Mouse (Mus musculus) MEL (cell line): ENCODE results near the gene Ogfr. TPM values are rescaled to one million over a fixed set of nuclear protein-coding genes. Genes with fewer than 3 reads are reported as not detected.
A peak's percentile ranks its signal among the peaks of the same experiment; 100 is the strongest.

Experiments used
- DNase-seq: peaks from one replicate; pipeline ENCODE4 v3.0.0; 2011; ENCODE audit warnings: low read depth, low spot score
- H3K27ac ChIP-seq: 2 replicates; pipeline ENCODE4 v1.5.1; 2012; ENCODE audit warnings: low read depth, mild to moderate bottlenecking, control low read depth, low read length, moderate library complexity; ENCODE audit not compliant: control insufficient read depth
- H3K27me3 ChIP-seq, 2 experiments: fragments of 150-350 bp in 1 of 2; sonication (generic) in 1 of 2; 2 replicates each; pipeline ENCODE4 v1.6.1; 2012; ENCODE audit warnings: low read length in 2 of 2, mild to moderate bottlenecking in 2 of 2, improper control_type of control experiment in 1 of 2, moderate library complexity in 1 of 2; ENCODE audit not compliant: insufficient read depth in 2 of 2, control insufficient read depth in 1 of 2
- H3K36me3 ChIP-seq, 2 experiments: 2 replicates each; pipeline ENCODE4 v1.6.1; 2012 to 2014; ENCODE audit warnings: low read length in 2 of 2, improper control_type of control experiment in 1 of 2, inconsistent platforms in 1 of 2, mild to moderate bottlenecking in 1 of 2; ENCODE audit not compliant: insufficient read depth in 2 of 2, control insufficient read depth in 1 of 2
- H3K4me1 ChIP-seq, 2 experiments: fragments of 150-350 bp in 1 of 2; sonication (generic) in 1 of 2; 2 replicates each; pipeline ENCODE4 v1.6.1; 2012; ENCODE audit warnings: low read length in 2 of 2, improper control_type of control experiment in 1 of 2, mild to moderate bottlenecking in 1 of 2; ENCODE audit not compliant: insufficient read depth in 2 of 2, control insufficient read depth in 1 of 2
- H3K4me3 ChIP-seq, 2 experiments: fragments of 150-350 bp in 1 of 2; sonication (generic) in 1 of 2; 2 replicates each; pipeline ENCODE4 v1.5.1; 2012; ENCODE audit warnings: low read depth in 2 of 2, low read length in 2 of 2, mild to moderate bottlenecking in 2 of 2, moderate library complexity in 2 of 2, control low read depth in 1 of 2, improper control_type of control experiment in 1 of 2; ENCODE audit not compliant: control insufficient read depth in 1 of 2, insufficient read depth in 1 of 2
- H3K79me2 ChIP-seq: 2 replicates; pipeline ENCODE4 v1.6.1; 2012; ENCODE audit warnings: mild to moderate bottlenecking, low read length, moderate library complexity; ENCODE audit not compliant: control insufficient read depth, poor library complexity, insufficient read depth
- H3K9ac ChIP-seq: 2 replicates; pipeline ENCODE4 v1.6.1; 2012; ENCODE audit warnings: low read depth, mild to moderate bottlenecking, control low read depth, low read length, moderate library complexity; ENCODE audit not compliant: control insufficient read depth, poor library complexity, severe bottlenecking
- H3K9me3 ChIP-seq: fragments of 150-350 bp; sonication (generic); replicated peaks from 2 replicates; pipeline ENCODE4 v1.6.1; 2012; ENCODE audit warnings: mild to moderate bottlenecking, low read length, improper control_type of control experiment, moderate library complexity; ENCODE audit not compliant: insufficient read depth
- BHLHE40 ChIP-seq: IDR thresholded peaks from 2 replicates; pipeline ENCODE4 v1.6.1; 2012; ENCODE audit warnings: low read depth, mild to moderate bottlenecking, inconsistent platforms, low read length, improper control_type of control experiment, borderline replicate concordance
- CTCF ChIP-seq, 3 experiments: IDR thresholded peaks in 2 of 3; conservative IDR thresholded peaks in 1 of 3; 2 replicates each; pipeline ENCODE4 v1.5.1; 2011 to 2012; ENCODE audit warnings: low read length in 3 of 3, low read depth in 2 of 3, mild to moderate bottlenecking in 2 of 3, improper control_type of control experiment in 1 of 3, inconsistent platforms in 1 of 3, mixed read lengths in 1 of 3, moderate library complexity in 1 of 3; ENCODE audit not compliant: control insufficient read depth in 1 of 3, insufficient read depth in 1 of 3, poor library complexity in 1 of 3, severe bottlenecking in 1 of 3
- E2F4 ChIP-seq: IDR thresholded peaks from 2 replicates; pipeline ENCODE4 v1.6.1; 2011; ENCODE audit warnings: low read depth, low read length, improper control_type of control experiment, borderline replicate concordance
- ELF1 ChIP-seq: IDR thresholded peaks from 2 replicates; pipeline ENCODE4 v1.6.1; 2014; ENCODE audit warnings: low read depth, mild to moderate bottlenecking, inconsistent platforms, low read length, improper control_type of control experiment, moderate library complexity
- GATA1 ChIP-seq: IDR thresholded peaks from 2 replicates; pipeline ENCODE4 v1.6.1; 2011; ENCODE audit warnings: low read depth, low read length, improper control_type of control experiment
- JUND ChIP-seq: IDR thresholded peaks from 2 replicates; pipeline ENCODE4 v1.6.1; 2011; ENCODE audit warnings: low read depth, mild to moderate bottlenecking, improper control_type of control experiment, low read length
- KAT2A ChIP-seq: conservative IDR thresholded peaks from 2 replicates; pipeline ENCODE4 v1.6.1; 2012; ENCODE audit warnings: low read depth, low read length, improper control_type of control experiment, inconsistent platforms
- MYC ChIP-seq: IDR thresholded peaks from 2 replicates; pipeline ENCODE4 v1.6.1; 2011; ENCODE audit warnings: low read depth, mild to moderate bottlenecking, low read length, improper control_type of control experiment, moderate library complexity
- NRF1 ChIP-seq: IDR thresholded peaks from 2 replicates; pipeline ENCODE4 v1.6.1; 2014; ENCODE audit warnings: low read depth, mild to moderate bottlenecking, inconsistent platforms, low read length, improper control_type of control experiment, moderate library complexity; ENCODE audit not compliant: poor library complexity, insufficient read depth, severe bottlenecking
- RCOR1 ChIP-seq: IDR thresholded peaks from 2 replicates; pipeline ENCODE4 v1.6.1; 2012; ENCODE audit warnings: low read depth, mild to moderate bottlenecking, inconsistent platforms, low read length, improper control_type of control experiment
- SMC3 ChIP-seq: IDR thresholded peaks from 2 replicates; pipeline ENCODE4 v1.6.1; 2011; ENCODE audit warnings: low read depth, low read length, improper control_type of control experiment
- TAL1 ChIP-seq: IDR thresholded peaks from 2 replicates; pipeline ENCODE4 v1.6.1; 2012; ENCODE audit warnings: mild to moderate bottlenecking, inconsistent platforms, low read length, moderate library complexity, mixed read lengths
- TCF12 ChIP-seq: IDR thresholded peaks from 2 replicates; pipeline ENCODE4 v1.6.1; 2014; ENCODE audit warnings: low read depth, mild to moderate bottlenecking, inconsistent platforms, low read length, improper control_type of control experiment, moderate library complexity
- USF1 ChIP-seq: IDR thresholded peaks from 2 replicates; pipeline ENCODE4 v1.6.1; 2014; ENCODE audit warnings: low read depth, mild to moderate bottlenecking, inconsistent platforms, low read length, improper control_type of control experiment, moderate library complexity
- ZKSCAN1 ChIP-seq: IDR thresholded peaks from 2 replicates; pipeline ENCODE4 v1.6.1; 2012; ENCODE audit warnings: low read depth, mild to moderate bottlenecking, inconsistent platforms, low read length, improper control_type of control experiment, moderate library complexity
- ZMIZ1 ChIP-seq: IDR thresholded peaks from 2 replicates; pipeline ENCODE4 v1.6.1; 2012; ENCODE audit warnings: low read depth, mild to moderate bottlenecking, inconsistent platforms, low read length, improper control_type of control experiment, moderate library complexity
- polyA plus RNA-seq, 2 experiments: library from polyadenylated mRNA; stranded (reverse) in 1 of 2; unstranded in 1 of 2; fragments of >175 nt in 1 of 2; fragments of >200 nt in 1 of 2; gene quantifications; 2 replicates each; pipeline versions ENCODE4 v1.2.1 to v1.2.4; 2012; ENCODE audit warnings: low replicate concordance in 2 of 2, low read depth in 1 of 2; ENCODE audit not compliant: insufficient read length in 2 of 2, insufficient read depth in 1 of 2, missing spikeins in 1 of 2
- total RNA-seq: library from RNA; depleted of rRNA; stranded (reverse); fragments of 300-350 nt; gene quantifications from 2 replicates; pipeline ENCODE4 v1.2.3, GENCODE M21; 2012

Ogfr gene
- total and polyA plus RNA-seq, 3 experiments, result 38.6 to 44.7 TPM; not detected in 1

DNA sequence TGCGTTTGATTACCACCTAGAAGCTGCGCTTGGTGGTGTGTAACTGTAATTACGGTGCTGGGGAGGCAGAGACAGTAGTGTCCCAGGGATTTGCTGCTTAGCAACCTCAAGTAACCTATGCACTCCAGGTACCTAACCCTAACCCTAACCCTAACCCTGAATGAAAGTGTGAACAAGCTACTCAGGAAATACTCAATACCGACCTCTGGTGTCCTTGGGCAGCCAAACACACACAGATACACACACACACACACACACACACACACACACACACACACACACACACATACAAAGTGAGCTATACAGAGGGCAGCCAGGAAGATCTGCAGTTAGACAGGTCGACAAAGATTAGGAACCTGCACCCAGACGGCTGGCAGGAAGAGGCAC lies 316 bp upstream of the Ogfr start:
- H3K36me3 ChIP-seq, result peaks cover 0 to 2% of the 10 kb centered on the region in 2 experiments; a peak in 2 of 4 replicates
- TF ChIP-seq CTCF (IDR thresholded peaks at IDR 0.05 in 2 of 3, conservative IDR thresholded peaks at IDR 0.05 in 1 of 3; ENCODE audit: control insufficient read depth in 1 of 3, insufficient read depth in 1 of 3, low read depth in 2 of 3, low read length in 3 of 3, poor library complexity in 1 of 3, severe bottlenecking in 1 of 3) (peak in 1 of 3 experiments; percentile 39; a peak in 2 of 6 replicates), ELF1 (no peak)

DNA sequence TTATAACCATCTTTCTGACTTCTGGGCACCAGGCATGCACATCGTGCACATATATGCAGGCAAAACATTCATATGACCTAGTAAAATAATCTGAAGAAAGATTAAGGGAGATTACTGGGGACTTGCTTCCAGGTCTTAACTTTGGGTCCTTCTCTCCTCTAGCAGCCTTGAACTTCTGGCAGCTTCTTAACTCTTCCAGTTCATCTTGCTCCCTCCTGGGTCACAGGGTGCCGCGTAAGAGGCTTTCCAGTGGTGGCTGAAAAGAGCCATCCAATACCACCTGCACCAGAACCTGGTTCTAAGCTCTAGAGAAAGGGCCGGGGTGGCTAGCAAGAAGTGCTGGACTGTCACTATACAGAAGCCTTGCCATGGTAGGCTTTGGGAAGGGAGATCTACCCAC lies 8.4 kb downstream of the Ogfr start, which contains the start of gene Col9a3:
Gene Col9a3, plus strand, starts transcription at position 301 of the 400 bp plus-strand sequence.
- Histone ChIP-seq H3K27ac (no peak within 1 kb of the TSS), H3K9ac (no peak within 1 kb of the TSS), H3K79me2 (no peaks in the 10 kb centered on the region), H3K4me3 (no peak within 1 kb of the TSS), H3K27me3 (no peaks in the 10 kb centered on the region), H3K9me3 (no peaks in the 10 kb centered on the region), H3K4me1 (no peaks in the 10 kb centered on the region), H3K36me3 (no peaks in the 10 kb centered on the region)
- no peak for DNase-seq
- TF ChIP-seq RCOR1 (no peak), ZMIZ1 (no peak), NRF1 (no peak), E2F4 (no peak), BHLHE40 (no peak), ZKSCAN1 (no peak), TCF12 (no peak), TAL1 (no peak), ELF1 (no peak), MYC (no peak), GATA1 (no peak), JUND (no peak), SMC3 (no peak), KAT2A (no peak), USF1 (no peak)

More for the DNA sequence above, 316 bp upstream of the Ogfr start:
- DNase-seq, result no peak
- no peaks in the 10 kb centered on the region for H3K27me3 ChIP-seq
- H3K4me3 ChIP-seq, result peak overlapping the region; percentile 100
- H3K4me1 ChIP-seq, result peaks cover 0 to 4% of the 10 kb centered on the region in 2 experiments; a peak in 2 of 4 replicates
- H3K27ac ChIP-seq, result peak overlapping the region; percentile 33; the same call in 1 of the 2 replicates
- H3K9me3 ChIP-seq, result no peaks in the 10 kb centered on the region
- peaks cover 20% of the 10 kb centered on the region for H3K79me2 ChIP-seq
- peak overlapping the region; percentile 98 for H3K9ac ChIP-seq
